Mouse (Mus musculus): ENCODE data around the gene Gm20388. TPM values are rescaled to one million over a fixed set of nuclear protein-coding genes. Genes with fewer than 3 reads are reported as not detected.

Gm20388 gene
- total RNA-seq, 1 experiment: 27.0 TPM

DNA sequence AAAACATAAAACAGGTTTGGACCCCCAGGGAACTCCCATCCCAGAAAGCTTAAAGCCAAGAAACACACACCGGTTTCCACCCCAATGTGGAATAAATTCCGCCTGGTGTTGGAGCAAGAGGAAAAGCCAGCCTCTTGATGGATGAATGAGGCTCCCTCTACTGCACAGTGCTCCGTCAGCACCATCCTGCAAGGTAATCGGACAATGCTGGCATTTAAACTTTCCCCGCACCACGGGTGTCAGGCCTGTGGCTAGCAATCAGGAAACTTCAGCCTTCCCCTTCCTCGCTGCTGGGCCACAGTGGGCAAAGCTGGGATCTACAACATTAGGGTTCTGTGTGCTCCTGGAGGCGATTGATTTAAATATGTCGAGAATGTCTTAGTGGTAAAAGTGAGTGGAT, 1581.0 kb downstream of the Gm20388 start:
- Histone ChIP-seq H3K9me3 (ENCODE audit: control insufficient read depth, insufficient read depth, low read depth, low read length) (no peaks in the 10 kb centered on the region), H3K4me1 (ENCODE audit: control insufficient read depth in 2 of 2, insufficient read depth in 2 of 2, low read length in 2 of 2, poor library complexity in 1 of 2) (no peaks in the 10 kb centered on the region), H3K27ac (ENCODE audit: insufficient read depth, low read depth, low read length, poor library complexity, severe bottlenecking) (no peak overlapping the region), H3K4me3 (ENCODE audit: insufficient read depth in 1 of 2, low read depth in 1 of 2, low read length in 2 of 2, poor library complexity in 1 of 2, severe bottlenecking in 1 of 2) (no peak overlapping the region), H3K9ac (ENCODE audit: insufficient read depth, low read depth, low read length, poor library complexity, severe bottlenecking) (no peak overlapping the region), H3K36me3 (ENCODE audit: control insufficient read depth, insufficient read depth, low read length, poor library complexity, severe bottlenecking) (no peaks in the 10 kb centered on the region)
- in situ Hi-C loops (cut with MboI; ENCODE audit: low sequenced_read_pairs in 2 of 2, unreplicated experiment in 2 of 2): no loop called here
- TF ChIP-seq ZNF384 (IDR thresholded peaks at IDR 0.05; ENCODE audit: low read depth, low read length): no peak
- TF ChIP-seq CHD2 (IDR thresholded peaks at IDR 0.05; ENCODE audit: low read depth, low read length): no peak
- no peak for TF ChIP-seq ZC3H11A (IDR thresholded peaks at IDR 0.05; ENCODE audit: borderline replicate concordance, low read depth, low read length)
- TF ChIP-seq HCFC1 (IDR thresholded peaks at IDR 0.05; ENCODE audit: borderline replicate concordance, insufficient read depth, low read length): no peak
- no peak for TF ChIP-seq MAFK (IDR thresholded peaks at IDR 0.05; ENCODE audit: insufficient read depth, low read depth, low read length)
- no peak for DNase-seq (ENCODE audit: low read depth, low spot score)

GRCm38 (mm10) chr8:121497621-121498020, 1587.0 kb downstream of the Gm20388 start:
- no peak for TF ChIP-seq ZNF384 (IDR thresholded peaks at IDR 0.05; ENCODE audit: low read depth, low read length)
- TF ChIP-seq CHD2 (IDR thresholded peaks at IDR 0.05; ENCODE audit: low read depth, low read length): no peak
- no peak for TF ChIP-seq ZC3H11A (IDR thresholded peaks at IDR 0.05; ENCODE audit: borderline replicate concordance, low read depth, low read length)
- TF ChIP-seq MAFK (IDR thresholded peaks at IDR 0.05; ENCODE audit: insufficient read depth, low read depth, low read length): no peak
- no peak for TF ChIP-seq HCFC1 (IDR thresholded peaks at IDR 0.05; ENCODE audit: borderline replicate concordance, insufficient read depth, low read length)
- in situ Hi-C loops (cut with MboI; ENCODE audit: low sequenced_read_pairs in 2 of 2, unreplicated experiment in 2 of 2): no loop called here
- H3K4me1 ChIP-seq (ENCODE audit: control insufficient read depth in 2 of 2, insufficient read depth in 2 of 2, low read length in 2 of 2, poor library complexity in 1 of 2): no peaks in the 10 kb centered on the region
- DNase-seq (ENCODE audit: low read depth, low spot score): no peak
- no peak overlapping the region for H3K4me3 ChIP-seq (ENCODE audit: insufficient read depth in 1 of 2, low read depth in 1 of 2, low read length in 2 of 2, poor library complexity in 1 of 2, severe bottlenecking in 1 of 2)
- H3K27ac ChIP-seq (ENCODE audit: insufficient read depth, low read depth, low read length, poor library complexity, severe bottlenecking): no peak overlapping the region
- H3K9me3 ChIP-seq (ENCODE audit: control insufficient read depth, insufficient read depth, low read depth, low read length): no peaks in the 10 kb centered on the region
- no peak overlapping the region for H3K9ac ChIP-seq (ENCODE audit: insufficient read depth, low read depth, low read length, poor library complexity, severe bottlenecking)
- no peaks in the 10 kb centered on the region for H3K36me3 ChIP-seq (ENCODE audit: control insufficient read depth, insufficient read depth, low read length, poor library complexity, severe bottlenecking)

DNA sequence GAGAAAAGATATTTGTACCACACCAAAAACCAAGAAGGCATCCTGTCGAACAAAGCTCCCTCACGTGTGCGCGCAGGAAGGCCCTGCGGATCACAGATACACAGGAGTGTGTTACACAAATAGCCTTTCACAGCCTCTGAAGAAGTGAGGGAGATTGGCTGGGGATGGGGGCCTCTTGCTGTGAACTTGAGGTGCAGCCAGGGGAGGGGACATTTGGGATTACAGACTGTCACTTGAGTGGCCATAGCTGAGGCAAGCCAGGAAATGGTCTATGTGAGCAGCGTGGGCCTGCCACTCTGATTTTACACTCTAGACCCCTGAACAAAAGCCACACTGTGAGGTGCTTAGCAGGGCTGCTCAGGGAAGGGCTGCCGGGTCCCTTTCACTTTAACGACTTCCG, 1601.1 kb downstream of the Gm20388 start:
- no peak overlapping the region for H3K9ac ChIP-seq (ENCODE audit: insufficient read depth, low read depth, low read length, poor library complexity, severe bottlenecking)
- no peak overlapping the region for H3K27ac ChIP-seq (ENCODE audit: insufficient read depth, low read depth, low read length, poor library complexity, severe bottlenecking)
- no peak for DNase-seq (ENCODE audit: low read depth, low spot score)
- TF ChIP-seq ZNF384 (IDR thresholded peaks at IDR 0.05; ENCODE audit: low read depth, low read length) (no peak), MAFK (IDR thresholded peaks at IDR 0.05; ENCODE audit: insufficient read depth, low read depth, low read length) (no peak)
- in situ Hi-C loops (cut with MboI; ENCODE audit: low sequenced_read_pairs in 2 of 2, unreplicated experiment in 2 of 2): loop anchor here (5.0 to 10.0 kb wide), 2 partner anchors 397 to 399 kb away; partner anchors contain the start of gene Foxc2 (in 1 of the 2)
- H3K4me1 ChIP-seq (ENCODE audit: control insufficient read depth in 2 of 2, insufficient read depth in 2 of 2, low read length in 2 of 2, poor library complexity in 1 of 2): no peaks in the 10 kb centered on the region
- no peaks in the 10 kb centered on the region for H3K9me3 ChIP-seq (ENCODE audit: control insufficient read depth, insufficient read depth, low read depth, low read length)
- no peaks in the 10 kb centered on the region for H3K36me3 ChIP-seq (ENCODE audit: control insufficient read depth, insufficient read depth, low read length, poor library complexity, severe bottlenecking)
- no peak overlapping the region for H3K4me3 ChIP-seq (ENCODE audit: insufficient read depth in 1 of 2, low read depth in 1 of 2, low read length in 2 of 2, poor library complexity in 1 of 2, severe bottlenecking in 1 of 2)

DNA sequence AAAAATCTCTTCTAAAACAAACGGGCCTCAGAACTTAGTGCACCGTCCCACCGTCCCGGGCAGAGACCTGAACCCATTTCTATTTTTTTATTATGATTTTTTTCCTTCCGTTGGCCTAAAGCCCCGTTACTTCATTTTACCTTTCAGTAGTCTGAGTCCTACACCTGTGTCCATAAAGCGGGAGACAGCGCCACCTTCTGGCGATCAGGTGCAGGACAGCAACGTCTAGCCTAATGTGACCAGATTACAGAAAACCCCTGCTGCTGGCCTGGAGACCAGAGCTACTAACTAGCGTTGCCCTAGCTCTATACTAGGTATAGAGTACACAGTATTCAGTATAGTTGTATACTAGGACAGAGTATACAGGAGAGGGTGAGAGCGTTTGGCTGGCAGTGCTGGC, 1602.8 kb downstream of the Gm20388 start:
- peak; percentile 74 for DNase-seq (ENCODE audit: low read depth, low spot score)
- Histone ChIP-seq H3K9ac (ENCODE audit: insufficient read depth, low read depth, low read length, poor library complexity, severe bottlenecking) (no peak overlapping the region), H3K27ac (ENCODE audit: insufficient read depth, low read depth, low read length, poor library complexity, severe bottlenecking) (no peak overlapping the region), H3K36me3 (ENCODE audit: control insufficient read depth, insufficient read depth, low read length, poor library complexity, severe bottlenecking) (no peaks in the 10 kb centered on the region), H3K4me1 (ENCODE audit: control insufficient read depth in 2 of 2, insufficient read depth in 2 of 2, low read length in 2 of 2, poor library complexity in 1 of 2) (no peaks in the 10 kb centered on the region), H3K4me3 (ENCODE audit: insufficient read depth in 1 of 2, low read depth in 1 of 2, low read length in 2 of 2, poor library complexity in 1 of 2, severe bottlenecking in 1 of 2) (no peak overlapping the region), H3K9me3 (ENCODE audit: control insufficient read depth, insufficient read depth, low read depth, low read length) (no peaks in the 10 kb centered on the region)
- in situ Hi-C loops (cut with MboI; ENCODE audit: low sequenced_read_pairs in 2 of 2, unreplicated experiment in 2 of 2): loop anchor here (5.0 to 10.0 kb wide), 2 partner anchors 399 to 401 kb away; partner anchors contain the start of gene Foxc2 (in 1 of the 2)
- no peak for TF ChIP-seq ZNF384 (IDR thresholded peaks at IDR 0.05; ENCODE audit: low read depth, low read length)
- peak; percentile 93 for TF ChIP-seq ZC3H11A (IDR thresholded peaks at IDR 0.05; ENCODE audit: borderline replicate concordance, low read depth, low read length)

GRCm38 (mm10) chr8:121525111-121525818, 1614.6 kb downstream of the Gm20388 start:
- Histone ChIP-seq H3K4me1 (ENCODE audit: control insufficient read depth in 2 of 2, insufficient read depth in 2 of 2, low read length in 2 of 2, poor library complexity in 1 of 2) (no peaks in the 10 kb centered on the region), H3K36me3 (ENCODE audit: control insufficient read depth, insufficient read depth, low read length, poor library complexity, severe bottlenecking) (no peaks in the 10 kb centered on the region), H3K9ac (ENCODE audit: insufficient read depth, low read depth, low read length, poor library complexity, severe bottlenecking) (no peak overlapping the region), H3K4me3 (ENCODE audit: insufficient read depth in 1 of 2, low read depth in 1 of 2, low read length in 2 of 2, poor library complexity in 1 of 2, severe bottlenecking in 1 of 2) (no peak overlapping the region), H3K27ac (ENCODE audit: insufficient read depth, low read depth, low read length, poor library complexity, severe bottlenecking) (no peak overlapping the region), H3K9me3 (ENCODE audit: control insufficient read depth, insufficient read depth, low read depth, low read length) (no peaks in the 10 kb centered on the region)
- in situ Hi-C loops (cut with MboI; ENCODE audit: low sequenced_read_pairs in 2 of 2, unreplicated experiment in 2 of 2): no loop called here
- no peak for DNase-seq (ENCODE audit: low read depth, low spot score)
- TF ChIP-seq ZC3H11A (IDR thresholded peaks at IDR 0.05; ENCODE audit: borderline replicate concordance, low read depth, low read length) (no peak), ZNF384 (IDR thresholded peaks at IDR 0.05; ENCODE audit: low read depth, low read length) (no peak), MAFK (IDR thresholded peaks at IDR 0.05; ENCODE audit: insufficient read depth, low read depth, low read length) (no peak), CHD2 (IDR thresholded peaks at IDR 0.05; ENCODE audit: low read depth, low read length) (no peak), HCFC1 (IDR thresholded peaks at IDR 0.05; ENCODE audit: borderline replicate concordance, insufficient read depth, low read length) (no peak)
